Mouse (Mus musculus) layer of hippocampus, postnatal 14 days (tissue): ENCODE results near the gene Rbfox2. TPM values are rescaled to one million over a fixed set of nuclear protein-coding genes. Genes with fewer than 3 reads are reported as not detected.
"Not testable (repeated sequence)": the region's sequence is repeated elsewhere in the genome, so short reads cannot be mapped to it uniquely, and the experiment has no call there.

Experiments used
- DNase-seq, 2 experiments: peaks; one replicate each; pipeline ENCODE4 v3.0.0; 2021 to 2022; ENCODE audit warnings: low spot score in 2 of 2, mixed read lengths in 1 of 2
- long read RNA-seq, 2 experiments: library from polyadenylated mRNA; stranded (forward); transcript quantifications; one replicate each; pipeline ENCODE4 v2.0.0; 2021
- total RNA-seq, 2 experiments: library from RNA; stranded (reverse); gene quantifications; 2 replicates each; pipeline ENCODE4 v1.2.3; 2021

Gene Rbfox2
- total RNA-seq: 100 to 1,000 TPM; 228 to 234 TPM
- long read RNA-seq, experiment 1, full-length matches to known transcripts: 4 of 46 reads
- long read RNA-seq, experiment 1, partial matches to known transcripts: 1 of 46 reads
- long read RNA-seq, experiment 1, other reads (novel, unspliced or antisense): 41 of 46 reads
- long read RNA-seq, experiment 2, full-length matches to known transcripts: 10 of 64 reads
- long read RNA-seq, experiment 2, partial matches to known transcripts: 0 of 64 reads
- long read RNA-seq, experiment 2, other reads (novel, unspliced or antisense): 54 of 64 reads

DNA sequence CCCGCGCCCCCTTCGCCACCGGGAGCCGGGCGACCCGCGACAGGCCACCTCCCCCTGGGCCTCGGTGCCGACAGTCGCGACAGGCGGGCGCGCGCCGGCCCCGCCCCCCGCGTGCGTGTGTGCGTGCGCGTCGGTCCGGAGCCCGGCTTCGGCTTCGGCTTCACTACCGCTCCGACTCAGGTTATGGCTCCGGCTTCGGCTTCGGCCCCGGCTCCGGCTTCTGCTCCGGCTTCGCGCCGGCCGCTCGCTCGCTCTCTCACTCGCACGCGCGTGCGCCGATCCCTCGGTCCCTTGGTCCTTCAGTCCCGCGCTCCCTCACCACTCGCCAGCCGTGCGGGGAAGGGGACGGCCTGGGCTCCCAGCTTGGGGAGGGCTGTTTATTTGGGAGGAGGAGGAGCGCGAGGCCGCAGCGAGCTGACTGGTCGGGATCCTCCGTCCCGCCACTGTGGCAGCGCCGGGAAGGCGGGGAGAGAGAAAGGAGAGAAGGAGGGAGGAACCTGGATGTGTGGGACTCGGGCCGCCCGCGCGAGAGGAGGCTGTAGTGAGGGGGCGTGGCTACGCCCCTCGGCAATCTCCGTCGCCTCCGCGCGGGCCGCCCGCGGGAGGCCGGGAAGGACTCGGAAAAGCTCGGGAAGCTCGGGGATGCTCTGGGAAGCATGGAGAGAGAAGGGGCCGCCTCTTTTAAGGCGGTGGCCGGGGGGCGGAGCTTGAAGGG lies at the start of gene Rbfox2:
Rbfox2 (minus strand) TSS at position 458 of the 715 bp plus-strand sequence.
- DNase-seq: peak; percentile 92 to 94

DNA sequence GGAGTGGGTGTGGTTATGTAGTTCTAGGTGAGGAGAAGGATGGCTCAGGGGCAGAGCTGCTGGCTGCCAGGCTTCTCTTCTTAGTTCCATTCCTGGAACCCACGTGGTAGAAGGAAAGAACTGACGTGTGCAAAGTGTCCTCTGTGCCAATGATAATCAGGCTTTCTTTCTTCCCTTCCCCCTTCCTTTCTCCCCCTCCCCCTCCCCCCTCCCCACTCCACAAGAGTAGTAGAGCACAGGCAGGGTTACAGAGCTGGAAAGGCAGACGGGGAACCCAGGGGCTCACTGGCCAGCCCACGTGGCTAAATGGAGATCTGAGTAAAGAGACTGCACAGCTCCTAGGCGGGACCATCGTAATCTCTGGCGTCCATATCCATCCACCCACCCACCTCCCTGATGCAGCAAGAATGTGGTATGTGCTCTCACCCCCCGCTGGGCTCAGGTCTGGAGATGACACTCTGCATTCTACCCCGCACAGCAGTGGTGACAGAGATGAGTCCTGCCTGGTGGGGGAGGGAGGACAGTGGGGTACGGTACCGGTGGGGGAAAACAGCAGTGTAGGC lies 49.5 kb upstream of the Rbfox2 start:
- DNase-seq: no peak

- DNase-seq: no peak
Measured at GRCm38 (mm10) chr15:77354848-77355551, 48.2 kb upstream of the Rbfox2 start.

GRCm38 (mm10) chr15:77354496-77354847 lies 47.7 kb upstream of the Rbfox2 start:
- no peak for DNase-seq

DNA sequence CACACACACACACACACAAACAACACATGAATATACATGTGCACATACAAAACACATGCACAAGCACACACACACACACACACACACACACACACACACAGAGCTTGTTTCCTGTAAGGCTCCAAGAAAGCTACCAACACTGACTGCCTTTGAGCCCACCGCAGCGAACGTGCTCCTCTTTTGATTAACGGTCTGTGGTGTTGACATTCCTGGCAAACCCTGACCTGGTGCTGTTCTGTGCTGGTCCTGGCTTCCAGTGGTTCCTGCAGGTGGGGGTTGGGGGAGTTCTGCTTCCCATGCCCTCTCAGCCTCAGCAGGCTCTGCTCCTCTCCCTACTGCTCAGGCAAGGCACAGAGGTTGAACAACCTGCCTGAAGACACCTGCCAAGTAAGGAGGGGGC lies 47.0 kb upstream of the Rbfox2 start:
- DNase-seq: no peak

- DNase-seq: no peak
Measured at GRCm38 (mm10) chr15:77352863-77353262, 46.1 kb upstream of the Rbfox2 start.

DNA sequence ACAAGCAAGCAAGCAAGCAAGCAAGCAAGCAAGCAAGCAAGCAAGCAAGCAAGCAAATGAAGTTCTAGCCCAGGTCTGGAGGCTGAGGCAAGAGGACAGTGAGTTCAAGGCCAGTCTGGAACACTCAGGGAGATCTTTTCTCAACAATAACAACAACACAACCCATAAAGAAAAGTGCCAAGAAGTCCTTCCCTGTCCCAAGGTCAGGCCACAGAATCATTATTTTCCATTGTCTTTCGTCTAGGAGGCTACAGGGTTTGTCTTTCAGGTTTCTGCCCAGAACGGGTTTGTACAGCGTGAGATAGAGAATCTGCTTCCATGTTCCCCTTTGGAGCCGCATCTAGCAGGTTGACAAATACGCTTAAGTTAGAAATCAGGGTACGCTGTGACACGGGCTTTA lies 43.3 kb upstream of the Rbfox2 start:
- no peak for DNase-seq

- no peak for DNase-seq
Measured at GRCm38 (mm10) chr15:77348146-77348545, 41.3 kb upstream of the Rbfox2 start.

DNA sequence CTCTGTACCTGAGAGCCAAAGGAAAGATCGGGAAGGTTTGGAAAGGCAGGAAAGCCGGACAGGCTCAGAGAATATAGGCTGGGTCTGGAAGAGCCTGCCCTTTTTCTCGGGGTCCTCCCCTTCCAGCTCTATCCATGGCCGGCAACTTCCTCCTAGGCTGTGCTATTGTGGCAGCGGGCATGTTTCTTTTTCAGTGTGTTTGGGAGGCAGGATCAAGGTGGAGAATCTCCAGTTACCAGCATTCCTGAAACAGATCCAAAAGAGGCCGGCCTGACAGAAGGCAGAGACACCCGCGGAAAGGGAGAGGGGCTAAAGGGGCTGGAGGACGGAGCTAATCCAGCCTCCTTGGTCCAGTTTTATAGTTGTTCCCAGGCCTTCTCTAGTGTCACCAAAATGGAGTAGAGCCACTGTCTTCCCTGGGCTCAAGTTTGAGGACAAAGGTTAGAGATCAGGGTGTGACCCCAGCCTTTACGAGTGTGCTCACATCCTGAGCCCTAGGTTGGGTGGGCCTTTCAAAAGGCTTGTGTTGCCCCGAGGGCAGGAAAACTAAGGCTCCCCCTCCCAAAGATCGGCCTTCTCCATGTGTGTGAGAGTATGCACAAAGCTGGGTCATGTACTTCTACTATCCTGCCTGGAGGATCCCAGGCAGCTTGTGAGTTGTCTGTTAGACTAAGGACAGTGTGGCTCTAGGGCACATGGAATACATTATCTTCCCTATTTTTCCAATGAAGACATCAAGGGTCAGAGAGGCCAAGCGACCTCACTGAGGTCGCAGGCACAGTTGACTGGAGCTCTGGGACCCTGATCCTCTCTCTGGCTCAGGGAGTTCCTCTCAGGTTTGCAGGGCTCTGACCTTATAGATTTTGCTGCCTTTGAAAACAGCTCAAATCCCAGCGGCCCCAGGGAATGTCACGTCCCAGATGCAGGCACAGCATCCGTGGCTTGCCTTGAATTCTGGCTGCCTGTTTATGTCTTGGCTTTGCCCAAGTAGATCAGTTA lies 37.6 kb upstream of the Rbfox2 start:
- DNase-seq: no peak

DNA sequence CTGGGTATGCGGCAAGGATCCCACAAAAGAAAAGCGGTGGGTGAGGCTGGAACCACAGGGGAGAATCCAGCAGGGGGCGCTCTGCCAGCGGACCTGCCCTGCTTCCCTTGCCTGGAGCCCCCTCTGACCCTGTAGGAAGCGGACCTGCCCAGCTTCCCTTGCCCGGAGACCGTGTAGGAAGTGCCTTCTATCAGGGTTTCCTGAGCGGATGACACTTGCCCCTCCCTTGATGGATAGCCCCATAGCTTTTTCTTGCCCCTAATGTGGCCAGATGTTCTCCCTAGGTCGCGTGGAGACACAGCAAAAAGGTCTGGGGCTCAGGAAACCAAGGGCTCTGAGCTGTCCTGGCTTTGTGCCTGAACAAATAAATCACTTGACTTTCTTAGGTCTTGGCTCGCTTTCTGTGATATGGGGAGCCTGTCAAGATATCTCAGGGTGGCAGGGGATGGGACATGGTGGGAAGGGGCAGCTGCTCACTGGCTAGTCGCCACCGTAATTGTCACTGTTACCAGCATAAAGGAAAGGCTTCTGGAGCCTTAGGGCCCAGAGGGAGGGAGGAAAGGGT lies 36.8 kb upstream of the Rbfox2 start:
- peak; percentile 63 to 65 for DNase-seq

- DNase-seq: no peak
Measured at GRCm38 (mm10) chr15:77342962-77343526, 36.2 kb upstream of the Rbfox2 start.

- no peak for DNase-seq
Measured at GRCm38 (mm10) chr15:77342005-77342404, 35.2 kb upstream of the Rbfox2 start.

- no peak for DNase-seq
Measured at GRCm38 (mm10) chr15:77340581-77340980, 33.8 kb upstream of the Rbfox2 start.

GRCm38 (mm10) chr15:77338924-77339429 lies 32.2 kb upstream of the Rbfox2 start:
- no peak for DNase-seq

DNA sequence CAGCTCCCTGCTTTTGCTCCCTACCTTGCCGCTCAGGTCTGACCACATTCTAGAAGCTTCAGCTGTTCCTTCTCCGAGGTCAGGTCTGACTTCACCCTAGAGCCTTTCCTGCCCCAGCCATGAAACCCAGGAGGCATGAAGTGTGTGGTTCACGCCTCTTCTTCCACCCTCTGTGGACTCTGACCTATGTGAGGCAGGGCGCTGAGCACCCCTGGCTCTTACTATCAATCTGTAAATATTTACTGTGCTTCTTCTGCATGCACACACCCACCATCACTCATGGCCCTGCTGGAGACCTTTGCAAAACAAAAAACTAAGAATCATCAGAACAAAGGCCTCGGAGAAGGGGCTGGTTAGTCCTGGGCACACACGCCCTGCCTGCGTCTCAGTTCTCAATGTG lies 31.6 kb upstream of the Rbfox2 start:
- no peak for DNase-seq

GRCm38 (mm10) chr15:77337926-77338325 lies 31.1 kb upstream of the Rbfox2 start:
- no peak for DNase-seq

GRCm38 (mm10) chr15:77336968-77337341 lies 30.2 kb upstream of the Rbfox2 start:
- no peak for DNase-seq

- DNase-seq: peak; percentile 81 to 89
Measured at GRCm38 (mm10) chr15:77336287-77336967, 29.6 kb upstream of the Rbfox2 start.

GRCm38 (mm10) chr15:77335185-77335584 lies 28.4 kb upstream of the Rbfox2 start:
- DNase-seq: not testable (repeated sequence)
